Mouse (Mus musculus): Measurements from ENCODE around the gene Ccdc57.

GRCm38 (mm10) chr11:120913796-120914195 lies 18.9 kb downstream of the Ccdc57 start:
- TF ChIP-seq CTCF (IDR thresholded peaks at IDR 0.05; ENCODE audit: insufficient read depth, low read length) (no peak), POLR2A (IDR thresholded peaks at IDR 0.05; ENCODE audit: borderline replicate concordance, extremely low read depth, low read depth, low read length) (no peak)

All from lung, adult 2 months (tissue).